In the genomic region with DNA sequence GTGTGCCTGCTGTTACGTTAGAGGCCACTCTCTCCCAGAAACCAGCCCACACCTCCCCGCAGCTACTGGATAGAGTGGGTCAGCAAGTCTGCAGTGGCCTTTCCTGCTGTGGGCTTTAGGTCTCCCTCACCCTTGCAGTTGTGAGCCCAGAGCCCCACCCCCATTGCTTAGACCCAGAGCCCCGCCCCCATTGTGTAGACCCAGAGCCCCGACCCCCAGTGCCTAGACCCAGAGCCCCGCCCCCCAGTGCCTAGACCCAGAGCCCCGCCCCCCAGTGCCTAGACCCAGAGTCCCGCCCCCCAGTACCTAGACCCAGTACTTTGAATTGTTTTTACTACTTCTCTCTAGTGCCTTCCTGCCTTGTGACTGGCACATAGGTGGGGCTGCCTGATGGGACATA, we compare ENCODE assay signal across 23 mouse cellular contexts.
DNase-seq lines count a peak whose midpoint lies in the region; ATAC-seq and TF ChIP-seq lines count a peak whose summit lies in the region.
"Had no signal": no experiment of that assay in that cellular context is flagged by ENCODE, and none has a peak within 500 bp of the region (broad histone marks: within the 10 kb centered on the region; RNA-seq: fewer than 3 reads in every experiment).

No protein-coding gene starts in this region.

- H3K4me3 ChIP-seq in heart, embryonic 12.5 days: no peak overlapping the region
- H3K4me3 ChIP-seq in heart, adult 2 months: no peak overlapping the region
- H3K4me3 ChIP-seq in kidney, postnatal 0 days (replicated peaks; ENCODE audit: low read depth, low read length): no peak overlapping the region
- H3K4me3 ChIP-seq in midbrain, embryonic 11.5 days (ENCODE audit: low read depth, low read length): no peak overlapping the region
- no peak overlapping the region for H3K4me3 ChIP-seq in midbrain, postnatal 0 days (ENCODE audit: low read depth, low read length)
- H3K4me3 ChIP-seq in liver, embryonic 12.5 days: no peak overlapping the region
- H3K4me3 ChIP-seq: embryonic facial prominence, embryonic 12.5 days; hindbrain, embryonic 15.5 days; limb, embryonic 10.5 days; liver, embryonic 13.5 days; midbrain, embryonic 12.5 days; neural tube, embryonic 15.5 days had no signal

- H3K36me3 ChIP-seq in heart, embryonic 12.5 days: no peaks in the 10 kb centered on the region
- no peaks in the 10 kb centered on the region for H3K36me3 ChIP-seq in heart, adult 2 months (ENCODE audit: control insufficient read depth, insufficient read depth, low read length)
- H3K36me3 ChIP-seq in kidney, postnatal 0 days (ENCODE audit: insufficient read depth, low read length): no peaks in the 10 kb centered on the region
- no peaks in the 10 kb centered on the region for H3K36me3 ChIP-seq in midbrain, embryonic 11.5 days (ENCODE audit: control insufficient read depth, insufficient read depth, low read length)
- no peaks in the 10 kb centered on the region for H3K36me3 ChIP-seq in midbrain, postnatal 0 days (ENCODE audit: insufficient read depth, low read length)
- no peaks in the 10 kb centered on the region for H3K36me3 ChIP-seq in liver, embryonic 12.5 days
- H3K36me3 ChIP-seq: embryonic facial prominence, embryonic 12.5 days; hindbrain, embryonic 15.5 days; limb, embryonic 10.5 days; liver, embryonic 13.5 days; midbrain, embryonic 12.5 days; neural tube, embryonic 15.5 days had no signal

- no peaks in the 10 kb centered on the region for H3K79me2 ChIP-seq in heart, adult 2 months (replicated peaks; ENCODE audit: control insufficient read depth, insufficient read depth, low read length)

- 44% methylated on average over 7 of the region's 7 CpGs for WGBS in heart, embryonic 12.5 days
- WGBS in heart, adult 2 months: 70% methylated on average over 7 of the region's 7 CpGs
- WGBS in kidney, postnatal 0 days: 74% methylated on average over 7 of the region's 7 CpGs
- 48% methylated on average over 7 of the region's 7 CpGs for WGBS in midbrain, embryonic 11.5 days
- 54% methylated on average over 7 of the region's 7 CpGs for WGBS in midbrain, postnatal 0 days
- WGBS in liver, embryonic 12.5 days (ENCODE audit: insufficient replicate concordance): 33% methylated on average over 7 of the region's 7 CpGs

- TF ChIP-seq POLR2A in heart, adult 2 months (IDR thresholded peaks at IDR 0.05; ENCODE audit: insufficient read depth, low read depth, low read length): no peak

- H3K27me3 ChIP-seq in heart, embryonic 12.5 days (replicated peaks): no peaks in the 10 kb centered on the region
- H3K27me3 ChIP-seq in heart, adult 2 months (ENCODE audit: control insufficient read depth, insufficient read depth, low read length): no peaks in the 10 kb centered on the region
- no peaks in the 10 kb centered on the region for H3K27me3 ChIP-seq in kidney, postnatal 0 days (ENCODE audit: insufficient read depth, low read length)
- no peaks in the 10 kb centered on the region for H3K27me3 ChIP-seq in midbrain, embryonic 11.5 days (ENCODE audit: control insufficient read depth, insufficient read depth, low read length)
- H3K27me3 ChIP-seq in midbrain, postnatal 0 days (ENCODE audit: insufficient read depth, low read length): no peaks in the 10 kb centered on the region
- no peaks in the 10 kb centered on the region for H3K27me3 ChIP-seq in liver, embryonic 12.5 days (replicated peaks)
- H3K27me3 ChIP-seq: embryonic facial prominence, embryonic 12.5 days; hindbrain, embryonic 15.5 days; liver, embryonic 13.5 days; midbrain, embryonic 12.5 days; neural tube, embryonic 15.5 days had no signal

- no peak for TF ChIP-seq EP300 in heart, adult 2 months (IDR thresholded peaks at IDR 0.05; ENCODE audit: insufficient read depth, low read depth, low read length)

- peak overlapping the region; percentile 38 for H3K4me2 ChIP-seq in heart, embryonic 12.5 days
- no peak overlapping the region for H3K4me2 ChIP-seq in kidney, postnatal 0 days (ENCODE audit: low read length)
- no peak overlapping the region for H3K4me2 ChIP-seq in midbrain, embryonic 11.5 days
- H3K4me2 ChIP-seq in midbrain, postnatal 0 days (ENCODE audit: low read depth, low read length, poor library complexity, severe bottlenecking): no peak overlapping the region
- H3K4me2 ChIP-seq in liver, embryonic 12.5 days: peak overlapping the region; percentile 26; the same call in 1 of the 2 replicates
- H3K4me2 ChIP-seq: embryonic facial prominence, embryonic 12.5 days; hindbrain, embryonic 15.5 days; liver, embryonic 13.5 days; midbrain, embryonic 12.5 days; neural tube, embryonic 15.5 days had no signal

- intact Hi-C loops in heart, adult 2 months (cut with DNase I): no loop called here

- H3K4me1 ChIP-seq in heart, embryonic 12.5 days (replicated peaks): peaks cover 39% of the 10 kb centered on the region
- H3K4me1 ChIP-seq in heart, adult 2 months (ENCODE audit: control insufficient read depth, insufficient read depth, low read length): no peaks in the 10 kb centered on the region
- H3K4me1 ChIP-seq in kidney, postnatal 0 days (replicated peaks; ENCODE audit: insufficient read depth, low read length): peaks cover 14% of the 10 kb centered on the region; the same call in 1 of the 2 replicates
- peaks cover 7% of the 10 kb centered on the region for H3K4me1 ChIP-seq in midbrain, embryonic 11.5 days (ENCODE audit: control insufficient read depth, insufficient read depth, low read length)
- no peaks in the 10 kb centered on the region for H3K4me1 ChIP-seq in midbrain, postnatal 0 days (ENCODE audit: insufficient read depth, low read length)
- peaks cover 14% of the 10 kb centered on the region for H3K4me1 ChIP-seq in liver, embryonic 12.5 days
- H3K4me1 ChIP-seq: liver, embryonic 13.5 days had no signal

- peak; percentile 40; the same call in 1 of the 2 replicates for ATAC-seq in heart, embryonic 12.5 days (ENCODE audit: insufficient number of reproducible peaks, low FRiP score)
- no peak for ATAC-seq in kidney, postnatal 0 days (replicated peaks; ENCODE audit: low FRiP score, low read depth)
- ATAC-seq in midbrain, embryonic 11.5 days (ENCODE audit: low FRiP score): 0 out of 2 replicates have a peak, but pooled peaks have one; percentile 14
- no peak for ATAC-seq in midbrain, postnatal 0 days (ENCODE audit: low FRiP score)
- ATAC-seq in liver, embryonic 12.5 days: 0 out of 2 replicates have a peak, but pooled peaks have one; percentile 27
- ATAC-seq: activated CD4-positive, CD25-positive, alpha-beta regulatory T cell, adult 4 months had no signal

- 0 out of 2 replicates have a peak overlapping the region, but pooled peaks have one; percentile 26 for H3K9ac ChIP-seq in heart, embryonic 12.5 days
- no peak overlapping the region for H3K9ac ChIP-seq in heart, adult 2 months (ENCODE audit: low read depth, low read length)
- H3K9ac ChIP-seq in kidney, postnatal 0 days (ENCODE audit: low read depth, low read length): no peak overlapping the region
- H3K9ac ChIP-seq in midbrain, embryonic 11.5 days (ENCODE audit: low read length): no peak overlapping the region
- H3K9ac ChIP-seq in midbrain, postnatal 0 days (replicated peaks; ENCODE audit: low read length, poor library complexity, severe bottlenecking): no peak overlapping the region
- H3K9ac ChIP-seq in liver, embryonic 12.5 days: no peak overlapping the region
- H3K9ac ChIP-seq: embryonic facial prominence, embryonic 12.5 days; hindbrain, embryonic 15.5 days; liver, embryonic 13.5 days; midbrain, embryonic 12.5 days; neural tube, embryonic 15.5 days had no signal

- no peak overlapping the region for H3K27ac ChIP-seq in heart, embryonic 12.5 days (ENCODE audit: poor library complexity, severe bottlenecking)
- H3K27ac ChIP-seq in heart, adult 2 months: no peak overlapping the region
- peak overlapping the region; percentile 34; the same call in 1 of the 2 replicates for H3K27ac ChIP-seq in kidney, postnatal 0 days
- no peak overlapping the region for H3K27ac ChIP-seq in midbrain, embryonic 11.5 days (ENCODE audit: low read depth, low read length)
- H3K27ac ChIP-seq in midbrain, postnatal 0 days (ENCODE audit: low read depth, low read length): no peak overlapping the region
- H3K27ac ChIP-seq in liver, embryonic 12.5 days: no peak overlapping the region
- H3K27ac ChIP-seq: embryonic facial prominence, embryonic 12.5 days; hindbrain, embryonic 15.5 days; limb, embryonic 10.5 days; liver, embryonic 13.5 days; macrophage; midbrain, embryonic 12.5 days; neural tube, embryonic 15.5 days had no signal

- TF ChIP-seq CTCF in heart, adult 2 months (IDR thresholded peaks at IDR 0.05): no peak
- TF ChIP-seq CTCF in kidney, postnatal 0 days (IDR thresholded peaks at IDR 0.05; ENCODE audit: low read depth): no peak
- no peak for TF ChIP-seq CTCF in midbrain, postnatal 0 days (IDR thresholded peaks at IDR 0.05)

- H3K9me3 ChIP-seq in heart, embryonic 12.5 days (replicated peaks): no peaks in the 10 kb centered on the region
- no peaks in the 10 kb centered on the region for H3K9me3 ChIP-seq in kidney, postnatal 0 days (replicated peaks; ENCODE audit: low read length)
- no peaks in the 10 kb centered on the region for H3K9me3 ChIP-seq in midbrain, embryonic 11.5 days (ENCODE audit: control insufficient read depth, low read length)
- H3K9me3 ChIP-seq in midbrain, postnatal 0 days (ENCODE audit: low read length): no peaks in the 10 kb centered on the region
- H3K9me3 ChIP-seq in liver, embryonic 12.5 days (replicated peaks): no peaks in the 10 kb centered on the region
- H3K9me3 ChIP-seq: embryonic facial prominence, embryonic 12.5 days; hindbrain, embryonic 15.5 days; limb, embryonic 10.5 days; liver, embryonic 13.5 days; midbrain, embryonic 12.5 days; neural tube, embryonic 15.5 days had no signal

- DNase-seq in heart, adult 2 months: no peak
- DNase-seq in kidney, postnatal 0 days (ENCODE audit: low spot score): no peak
- no peak for DNase-seq in kidney, postnatal 14 days
- DNase-seq in midbrain, embryonic 11.5 days (ENCODE audit: low spot score, missing footprints): no peak
- DNase-seq in midbrain, postnatal 0 days (ENCODE audit: low spot score): no peak
- DNase-seq in cerebellum, adult 11 months: no peak
- DNase-seq: adrenal gland, postnatal 10 days; cerebellum, adult 9-11 months; gastrocnemius, postnatal 14 days; heart, adult 18-20 months; heart, postnatal 14 days; liver, embryonic 13.5 days; right cerebral cortex, postnatal 25 days; thymus, adult 18-20 months had no signal

Comparison
In these comparisons a context has a peak if more than half of its experiments do, and no peak if none do; other contexts are left out.
1. ATAC-seq: peak in heart, embryonic 12.5 days (single experiment), midbrain, embryonic 11.5 days (single experiment) and liver, embryonic 12.5 days (single experiment); none in kidney, postnatal 0 days (single experiment) and midbrain, postnatal 0 days (single experiment).
2. H3K4me2 ChIP-seq: peak in heart, embryonic 12.5 days (single experiment) and liver, embryonic 12.5 days (single experiment); none in kidney, postnatal 0 days (single experiment), midbrain, embryonic 11.5 days (single experiment) and midbrain, postnatal 0 days (single experiment).